Mouse (Mus musculus): ENCODE measurements at regions not wholly inside any gene's neighbourhood (a gene's known extent, or its start where the extent isn't known, plus 50 kb on each side); places are given as distances from the start of the nearest gene placed in this dataset.
A peak's percentile ranks its signal among the peaks of the same experiment; 100 is the strongest.

GRCm38 (mm10) chr1:6928658-6929057 is 2121.0 kb downstream of the Gm37988 start:
- no peaks in the 10 kb centered on the region for H3K27me3 ChIP-seq (ENCODE audit: control insufficient read depth, insufficient read depth, low read length)
- WGBS: 56% methylated on average over 2 of the region's 2 CpGs
- H3K4me3 ChIP-seq (ENCODE audit: low read depth, low read length): no peak overlapping the region
- H3K9me3 ChIP-seq (ENCODE audit: control insufficient read depth, low read depth, low read length): no peaks in the 10 kb centered on the region
- no peaks in the 10 kb centered on the region for H3K4me1 ChIP-seq (ENCODE audit: control insufficient read depth, insufficient read depth, low read length)
- no peak overlapping the region for H3K4me2 ChIP-seq (replicated peaks; ENCODE audit: low read depth, low read length)
- H3K27ac ChIP-seq (ENCODE audit: low read length): no peak overlapping the region
- H3K9ac ChIP-seq (replicated peaks; ENCODE audit: low read depth, low read length): no peak overlapping the region
- ATAC-seq (ENCODE audit: insufficient number of reproducible peaks, insufficient read depth, low FRiP score, low read depth): no peak
- H3K36me3 ChIP-seq (ENCODE audit: control insufficient read depth, insufficient read depth, low read length): no peaks in the 10 kb centered on the region

DNA sequence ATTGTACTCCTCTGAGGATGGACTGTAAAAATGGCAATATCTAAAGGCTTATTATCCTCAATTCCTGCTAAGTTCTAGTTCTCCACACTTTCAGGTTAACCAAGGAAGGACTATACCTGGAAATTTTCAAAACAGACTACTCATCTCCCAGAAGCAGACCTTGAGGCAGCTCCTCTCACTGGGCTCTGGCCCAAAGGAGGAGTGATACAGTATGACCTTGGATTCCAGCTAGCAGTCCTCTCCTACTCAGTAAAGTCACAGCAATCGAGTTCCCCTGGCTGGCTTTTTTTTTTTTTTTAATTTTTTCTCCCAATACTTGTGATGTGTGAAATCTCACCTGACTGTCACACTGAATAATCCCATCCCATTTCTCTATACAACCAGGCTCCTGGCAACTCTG is 2124.2 kb downstream of the Gm37988 start:
- H3K9ac ChIP-seq (replicated peaks; ENCODE audit: low read depth, low read length): no peak overlapping the region
- H3K27me3 ChIP-seq (ENCODE audit: control insufficient read depth, insufficient read depth, low read length): no peaks in the 10 kb centered on the region
- 64% methylated on average over 1 of the region's 1 CpGs for WGBS
- no peak overlapping the region for H3K4me2 ChIP-seq (replicated peaks; ENCODE audit: low read depth, low read length)
- no peaks in the 10 kb centered on the region for H3K9me3 ChIP-seq (ENCODE audit: control insufficient read depth, low read depth, low read length)
- no peaks in the 10 kb centered on the region for H3K36me3 ChIP-seq (ENCODE audit: control insufficient read depth, insufficient read depth, low read length)
- H3K27ac ChIP-seq (ENCODE audit: low read length): no peak overlapping the region
- H3K4me3 ChIP-seq (ENCODE audit: low read depth, low read length): no peak overlapping the region
- no peaks in the 10 kb centered on the region for H3K4me1 ChIP-seq (ENCODE audit: control insufficient read depth, insufficient read depth, low read length)
- no peak for ATAC-seq (ENCODE audit: insufficient number of reproducible peaks, insufficient read depth, low FRiP score, low read depth)

DNA sequence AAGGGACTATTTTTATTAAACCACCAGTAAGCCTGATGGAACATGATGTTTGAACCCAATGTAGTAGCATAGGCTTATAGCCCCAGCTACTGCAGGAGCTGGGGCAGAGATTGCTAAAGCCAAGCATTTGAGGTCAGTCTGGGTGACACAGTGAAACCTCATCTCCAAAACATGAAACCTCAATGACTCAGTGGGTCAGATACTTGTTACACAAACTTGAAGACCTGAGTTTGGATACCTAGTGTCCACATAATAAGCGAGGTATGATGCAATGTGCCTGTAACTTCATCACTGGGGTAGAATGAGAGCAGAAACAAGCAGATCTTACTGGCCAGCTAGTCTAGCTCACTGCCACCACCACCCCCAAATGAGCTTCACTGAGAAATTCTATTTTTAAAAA is 2162.1 kb downstream of the Gm37988 start:
- Histone ChIP-seq H3K9me3 (ENCODE audit: control insufficient read depth, low read depth, low read length) (no peaks in the 10 kb centered on the region), H3K4me1 (ENCODE audit: control insufficient read depth, insufficient read depth, low read length) (no peaks in the 10 kb centered on the region), H3K36me3 (ENCODE audit: control insufficient read depth, insufficient read depth, low read length) (no peaks in the 10 kb centered on the region), H3K9ac (replicated peaks; ENCODE audit: low read depth, low read length) (no peak overlapping the region), H3K4me2 (replicated peaks; ENCODE audit: low read depth, low read length) (no peak overlapping the region), H3K27ac (ENCODE audit: low read length) (no peak overlapping the region), H3K4me3 (ENCODE audit: low read depth, low read length) (no peak overlapping the region), H3K27me3 (ENCODE audit: control insufficient read depth, insufficient read depth, low read length) (no peaks in the 10 kb centered on the region)
- 90% methylated on average over 1 of the region's 1 CpGs for WGBS
- ATAC-seq (ENCODE audit: insufficient number of reproducible peaks, insufficient read depth, low FRiP score, low read depth): no peak

GRCm38 (mm10) chr1:6973749-6974327 is 2166.1 kb downstream of the Gm37988 start:
- H3K9me3 ChIP-seq (ENCODE audit: control insufficient read depth, low read depth, low read length): no peaks in the 10 kb centered on the region
- H3K4me3 ChIP-seq (ENCODE audit: low read depth, low read length): no peak overlapping the region
- no peaks in the 10 kb centered on the region for H3K27me3 ChIP-seq (ENCODE audit: control insufficient read depth, insufficient read depth, low read length)
- 75% methylated on average over 1 of the region's 1 CpGs for whole genome bisulfite sequencing
- ATAC-seq (ENCODE audit: insufficient number of reproducible peaks, insufficient read depth, low FRiP score, low read depth): 0 out of 2 replicates have a peak, but pooled peaks have one; percentile 61
- no peak overlapping the region for H3K9ac ChIP-seq (replicated peaks; ENCODE audit: low read depth, low read length)
- H3K4me1 ChIP-seq (ENCODE audit: control insufficient read depth, insufficient read depth, low read length): no peaks in the 10 kb centered on the region
- H3K27ac ChIP-seq (ENCODE audit: low read length): no peak overlapping the region
- no peak overlapping the region for H3K4me2 ChIP-seq (replicated peaks; ENCODE audit: low read depth, low read length)
- H3K36me3 ChIP-seq (ENCODE audit: control insufficient read depth, insufficient read depth, low read length): no peaks in the 10 kb centered on the region

- no peaks in the 10 kb centered on the region for H3K4me1 ChIP-seq (ENCODE audit: control insufficient read depth, insufficient read depth, low read length)
- 69% methylated on average over 1 of the region's 1 CpGs for WGBS
- H3K36me3 ChIP-seq (ENCODE audit: control insufficient read depth, insufficient read depth, low read length): no peaks in the 10 kb centered on the region
- ATAC-seq (ENCODE audit: insufficient number of reproducible peaks, insufficient read depth, low FRiP score, low read depth): no peak
- no peak overlapping the region for H3K4me3 ChIP-seq (ENCODE audit: low read depth, low read length)
- H3K9ac ChIP-seq (replicated peaks; ENCODE audit: low read depth, low read length): no peak overlapping the region
- no peaks in the 10 kb centered on the region for H3K9me3 ChIP-seq (ENCODE audit: control insufficient read depth, low read depth, low read length)
- H3K27me3 ChIP-seq (ENCODE audit: control insufficient read depth, insufficient read depth, low read length): no peaks in the 10 kb centered on the region
- H3K27ac ChIP-seq (ENCODE audit: low read length): no peak overlapping the region
- H3K4me2 ChIP-seq (replicated peaks; ENCODE audit: low read depth, low read length): no peak overlapping the region
Observed at GRCm38 (mm10) chr1:6979626-6980025, 2171.9 kb downstream of the Gm37988 start.

GRCm38 (mm10) chr1:6984226-6984625 is 2176.5 kb downstream of the Gm37988 start:
- H3K9me3 ChIP-seq (ENCODE audit: control insufficient read depth, low read depth, low read length): no peaks in the 10 kb centered on the region
- no peak for ATAC-seq (ENCODE audit: insufficient number of reproducible peaks, insufficient read depth, low FRiP score, low read depth)
- no peak overlapping the region for H3K4me3 ChIP-seq (ENCODE audit: low read depth, low read length)
- WGBS: 93% methylated on average over 1 of the region's 1 CpGs
- no peak overlapping the region for H3K4me2 ChIP-seq (replicated peaks; ENCODE audit: low read depth, low read length)
- no peaks in the 10 kb centered on the region for H3K4me1 ChIP-seq (ENCODE audit: control insufficient read depth, insufficient read depth, low read length)
- no peak overlapping the region for H3K27ac ChIP-seq (ENCODE audit: low read length)
- no peaks in the 10 kb centered on the region for H3K27me3 ChIP-seq (ENCODE audit: control insufficient read depth, insufficient read depth, low read length)
- no peaks in the 10 kb centered on the region for H3K36me3 ChIP-seq (ENCODE audit: control insufficient read depth, insufficient read depth, low read length)
- H3K9ac ChIP-seq (replicated peaks; ENCODE audit: low read depth, low read length): no peak overlapping the region

- H3K4me1 ChIP-seq (ENCODE audit: control insufficient read depth, insufficient read depth, low read length): no peaks in the 10 kb centered on the region
- H3K27ac ChIP-seq (ENCODE audit: low read length): no peak overlapping the region
- no peaks in the 10 kb centered on the region for H3K27me3 ChIP-seq (ENCODE audit: control insufficient read depth, insufficient read depth, low read length)
- H3K36me3 ChIP-seq (ENCODE audit: control insufficient read depth, insufficient read depth, low read length): no peaks in the 10 kb centered on the region
- H3K9ac ChIP-seq (replicated peaks; ENCODE audit: low read depth, low read length): no peak overlapping the region
- H3K9me3 ChIP-seq (ENCODE audit: control insufficient read depth, low read depth, low read length): no peaks in the 10 kb centered on the region
- ATAC-seq (ENCODE audit: insufficient number of reproducible peaks, insufficient read depth, low FRiP score, low read depth): no peak
- no peak overlapping the region for H3K4me2 ChIP-seq (replicated peaks; ENCODE audit: low read depth, low read length)
- H3K4me3 ChIP-seq (ENCODE audit: low read depth, low read length): no peak overlapping the region
Observed at GRCm38 (mm10) chr1:6997611-6998010, 2189.9 kb downstream of the Gm37988 start.

- no peak overlapping the region for H3K4me2 ChIP-seq (replicated peaks; ENCODE audit: low read depth, low read length)
- H3K9me3 ChIP-seq (ENCODE audit: control insufficient read depth, low read depth, low read length): no peaks in the 10 kb centered on the region
- H3K9ac ChIP-seq (replicated peaks; ENCODE audit: low read depth, low read length): no peak overlapping the region
- no peak for ATAC-seq (ENCODE audit: insufficient number of reproducible peaks, insufficient read depth, low FRiP score, low read depth)
- WGBS: 29% methylated on average over 1 of the region's 1 CpGs
- no peak overlapping the region for H3K27ac ChIP-seq (ENCODE audit: low read length)
- H3K4me1 ChIP-seq (ENCODE audit: control insufficient read depth, insufficient read depth, low read length): no peaks in the 10 kb centered on the region
- H3K36me3 ChIP-seq (ENCODE audit: control insufficient read depth, insufficient read depth, low read length): no peaks in the 10 kb centered on the region
- no peak overlapping the region for H3K4me3 ChIP-seq (ENCODE audit: low read depth, low read length)
- H3K27me3 ChIP-seq (ENCODE audit: control insufficient read depth, insufficient read depth, low read length): no peaks in the 10 kb centered on the region
Observed at GRCm38 (mm10) chr1:7010184-7010583, 2202.5 kb downstream of the Gm37988 start.

Measured in stomach, embryonic 14.5 days (tissue).